In the genomic region with DNA sequence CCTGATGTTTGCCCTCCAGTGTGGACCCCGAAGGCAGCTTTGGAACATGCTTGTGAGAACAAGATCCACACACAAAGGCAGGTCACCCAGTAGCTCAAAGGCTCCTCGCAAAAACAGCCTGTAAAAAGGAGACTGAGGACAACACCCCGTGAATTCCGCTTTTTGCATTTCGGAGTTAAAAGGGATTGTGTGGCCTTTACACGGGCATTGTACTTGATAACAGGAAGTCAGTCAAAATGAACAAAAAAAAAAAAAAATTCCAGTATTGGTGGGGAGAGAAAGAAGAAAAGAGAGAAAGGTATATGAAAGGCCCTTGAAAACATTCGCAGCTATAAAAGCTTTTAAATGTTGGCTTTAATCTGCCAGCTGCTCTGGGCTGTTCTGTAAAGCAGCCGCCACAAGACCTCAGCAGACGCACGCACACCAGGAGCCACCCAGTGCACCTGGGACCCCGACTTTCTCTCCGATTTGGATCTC, we compare ENCODE assay signal across 14 mouse cellular contexts. TPM values are rescaled to one million over a fixed set of nuclear protein-coding genes. Genes with fewer than 3 reads are reported as not detected.
DNase-seq lines count a peak whose midpoint lies in the region; ATAC-seq and TF ChIP-seq lines count a peak whose summit lies in the region.
"Had no signal": no experiment of that assay in that cellular context is flagged by ENCODE, and none has a peak within 500 bp of the region (broad histone marks: within the 10 kb centered on the region; RNA-seq: fewer than 3 reads in every experiment).

No protein-coding gene starts in this region.

- no peak overlapping the region for H3K9ac ChIP-seq in embryonic facial prominence, embryonic 11.5 days (replicated peaks; ENCODE audit: low read length)
- H3K9ac ChIP-seq: liver, embryonic 14.5 days had no signal

- H3K4me3 ChIP-seq in gastrocnemius, adult 2 months, result no peak overlapping the region
- H3K4me3 ChIP-seq in embryonic facial prominence, embryonic 11.5 days (ENCODE audit: low read depth, low read length), result no peak overlapping the region
- H3K4me3 ChIP-seq: hindbrain, embryonic 10.5 days had no signal

- peak; percentile 1 for DNase-seq in gastrocnemius, adult 2 months
- DNase-seq in gastrocnemius, postnatal 25 days, result no peak
- DNase-seq in CD4-positive helper T cell, adult 2 months (ENCODE audit: low read depth, low spot score), result peak; percentile 61
- no peak for DNase-seq in embryonic facial prominence, embryonic 11.5 days (ENCODE audit: low spot score)
- DNase-seq in naive thymus-derived CD4-positive, alpha-beta T cell, adult 2 months (ENCODE audit: low read depth), result peak; percentile 78
- DNase-seq in urinary bladder, adult 2 months (ENCODE audit: low spot score), result no peak
- DNase-seq in lung, postnatal 4 days, result no peak
- DNase-seq in kidney, adult 11 months, result no peak
- DNase-seq: cerebellum, postnatal 14 days; heart, adult 18-20 months; lung, postnatal 36 days had no signal

- peaks cover 4% of the 10 kb centered on the region for H3K4me1 ChIP-seq in embryonic facial prominence, embryonic 11.5 days (ENCODE audit: control insufficient read depth, insufficient read depth, low read length)

- no peak overlapping the region for H3K4me2 ChIP-seq in embryonic facial prominence, embryonic 11.5 days (ENCODE audit: low read depth, low read length)

- 57% methylated on average over 12 of the region's 12 CpGs for WGBS in embryonic facial prominence, embryonic 11.5 days

- no peak for ATAC-seq in embryonic facial prominence, embryonic 11.5 days (replicated peaks; ENCODE audit: insufficient number of reproducible peaks, low FRiP score, low TSS enrichment, low read depth)
- ATAC-seq: intestine, postnatal 0 days had no signal

- no peaks in the 10 kb centered on the region for H3K27me3 ChIP-seq in embryonic facial prominence, embryonic 11.5 days (ENCODE audit: control insufficient read depth, insufficient read depth, low read length)

- no peak overlapping the region for H3K27ac ChIP-seq in gastrocnemius, adult 2 months
- H3K27ac ChIP-seq in embryonic facial prominence, embryonic 11.5 days (replicated peaks; ENCODE audit: low read depth, low read length), result peak overlapping the region; percentile 66
- H3K27ac ChIP-seq: hindbrain, embryonic 10.5 days; liver, embryonic 14.5 days had no signal

- no peaks in the 10 kb centered on the region for H3K9me3 ChIP-seq in embryonic facial prominence, embryonic 11.5 days (replicated peaks; ENCODE audit: control insufficient read depth, low read length)
- H3K9me3 ChIP-seq: hindbrain, embryonic 10.5 days had no signal

- intact Hi-C loops in gastrocnemius, adult 2 months (cut with DNase I), result no loop called here

- TF ChIP-seq CTCF in gastrocnemius, adult 2 months (IDR thresholded peaks at IDR 0.05), result no peak

- H3K36me3 ChIP-seq in embryonic facial prominence, embryonic 11.5 days (replicated peaks; ENCODE audit: control insufficient read depth, insufficient read depth, low read depth, low read length), result no peaks in the 10 kb centered on the region
- H3K36me3 ChIP-seq: hindbrain, embryonic 10.5 days had no signal

RNA-seq across cellular contexts. Expression of a gene that starts 58.9 kb away (rescaled TPM):
- 10 to 100 TPM in 1 of 2 experiments, 1 to 10 TPM in 1; 7.5 to 10.3 TPM for total RNA-seq in gastrocnemius, adult 2 months (2021)
- 1 to 10 TPM; 6.8 to 8.6 TPM for total RNA-seq in gastrocnemius, postnatal 25 days (2021)
- polyA plus RNA-seq in embryonic facial prominence, embryonic 11.5 days (2014; fragmentation: Nextera tagmentation; extraction: Ambion mirVana), result 7.4 and 8.6 TPM in 2 replicates
- polyA plus RNA-seq in urinary bladder, adult 2 months (2012; rRNA removed), result 11.0 and 11.9 TPM in 2 replicates

Comparison
In these comparisons a context has a peak if more than half of its experiments do, and no peak if none do; other contexts are left out.
1. DNase-seq: peak in gastrocnemius, adult 2 months (single experiment), CD4-positive helper T cell, adult 2 months (single experiment) and naive thymus-derived CD4-positive, alpha-beta T cell, adult 2 months (single experiment); none in gastrocnemius, postnatal 25 days (single experiment), embryonic facial prominence, embryonic 11.5 days (single experiment), urinary bladder, adult 2 months (single experiment), lung, postnatal 4 days (0 of 2) and kidney, adult 11 months (single experiment).